Mouse (Mus musculus): ENCODE results near the gene Gm44973.
"Not testable (repeated sequence)": the region's sequence is repeated elsewhere in the genome, so short reads cannot be mapped to it uniquely, and the experiment has no call there.

GRCm38 (mm10) chr7:5079365-5080009 lies 64.2 kb downstream of the Gm44973 start:
- not testable (repeated sequence) for TF ChIP-seq GATA1 (IDR thresholded peaks at IDR 0.05; ENCODE audit: borderline replicate concordance, low read length); CTCF (IDR thresholded peaks at IDR 0.05; ENCODE audit: low read depth, low read length); POLR2AphosphoS5 (IDR thresholded peaks at IDR 0.05; ENCODE audit: insufficient replicate concordance, low read depth, low read length); TAL1 (conservative IDR thresholded peaks at IDR 0.05; ENCODE audit: low read depth, low read length); GATA2 (IDR thresholded peaks at IDR 0.05; ENCODE audit: borderline replicate concordance, low read depth, low read length)

All from G1E (cell line).